Mouse (Mus musculus) ES-Bruce4 (cell line): ENCODE measurements around the gene Rpl5. TPM values are rescaled to one million over a fixed set of nuclear protein-coding genes. Genes with fewer than 3 reads are reported as not detected.

Experiments
- H3K27ac ChIP-seq: 2 replicates; pipeline ENCODE4 v1.5.1; 2012; ENCODE audit warnings: low read length, inconsistent platforms; ENCODE audit not compliant: insufficient read depth
- H3K27me3 ChIP-seq: 2 replicates; pipeline ENCODE4 v1.6.1; 2012; ENCODE audit warnings: mild to moderate bottlenecking, low read length, inconsistent platforms; ENCODE audit not compliant: control insufficient read depth, poor library complexity, insufficient read depth, severe bottlenecking
- H3K36me3 ChIP-seq: 2 replicates; pipeline ENCODE4 v1.6.1; 2012; ENCODE audit warnings: inconsistent platforms, mild to moderate bottlenecking, low read length, moderate library complexity; ENCODE audit not compliant: control insufficient read depth, poor library complexity, insufficient read depth, severe bottlenecking
- H3K4me1 ChIP-seq: one replicate; pipeline ENCODE4 v1.8.1; 2011; ENCODE audit warnings: low read length; ENCODE audit not compliant: control insufficient read depth, insufficient read depth
- H3K4me3 ChIP-seq: 2 replicates; pipeline ENCODE4 v1.5.1; 2011; ENCODE audit warnings: low read depth, mild to moderate bottlenecking, low read length
- H3K9ac ChIP-seq: 2 replicates; pipeline ENCODE4 v1.6.1; 2012; ENCODE audit warnings: low read depth, mild to moderate bottlenecking, inconsistent platforms; ENCODE audit not compliant: poor library complexity, severe bottlenecking
- H3K9me3 ChIP-seq: replicated peaks from 2 replicates; pipeline ENCODE4 v1.6.1; 2012; ENCODE audit warnings: mild to moderate bottlenecking, low read length, inconsistent platforms; ENCODE audit not compliant: control insufficient read depth, poor library complexity, insufficient read depth, severe bottlenecking
- CTCF ChIP-seq: IDR thresholded peaks from one replicate; pipeline ENCODE4 v1.8.1; 2011; ENCODE audit warnings: low read depth, low read length
- EP300 ChIP-seq: IDR thresholded peaks from 2 replicates; pipeline ENCODE4 v1.6.1; 2011; ENCODE audit warnings: low read depth, low read length; ENCODE audit not compliant: insufficient read depth
- POLR2A ChIP-seq: IDR thresholded peaks from one replicate; pipeline ENCODE4 v1.8.1; 2011; ENCODE audit warnings: low read length; ENCODE audit not compliant: insufficient read depth
- polyA plus RNA-seq: library from polyadenylated mRNA; stranded (reverse); fragments of >200 nt; gene quantifications from 2 replicates; pipeline ENCODE4 v1.2.4, GENCODE M21; 2011; ENCODE audit warnings: low read depth; ENCODE audit not compliant: missing spikeins, insufficient read depth, insufficient read length

The Rpl5 gene
- polyA plus RNA-seq, 1 experiment: 145 TPM

DNA sequence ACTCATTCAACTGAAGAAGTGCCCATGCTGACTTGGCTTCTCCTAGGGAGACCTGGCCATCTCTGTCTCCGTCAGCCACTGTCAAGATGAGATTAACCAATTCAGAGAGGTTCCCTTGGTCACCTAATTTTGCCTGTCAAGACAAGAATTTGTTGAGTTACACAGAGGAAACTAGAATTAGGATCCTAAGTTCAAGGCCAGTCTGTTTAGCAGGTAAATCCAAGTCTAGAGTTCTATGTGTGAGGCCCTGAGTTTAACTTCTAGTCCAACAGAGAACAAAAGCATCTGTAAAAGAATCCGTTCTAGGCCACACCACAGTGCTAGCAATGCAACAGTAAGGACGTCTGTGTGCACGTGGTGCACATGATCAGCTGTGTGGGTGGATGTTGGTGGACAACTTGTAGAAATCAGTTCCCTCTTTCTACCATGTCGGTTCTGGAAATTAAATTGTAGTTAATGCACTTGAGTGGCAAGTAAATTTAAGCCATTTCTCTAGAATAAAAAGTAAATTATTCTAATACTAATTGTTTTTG lies 9.8 kb downstream of the Rpl5 start:
- Histone ChIP-seq H3K9me3 (no peaks in the 10 kb centered on the region), H3K4me1 (no peaks in the 10 kb centered on the region), H3K27ac (no peak overlapping the region), H3K9ac (no peak overlapping the region), H3K4me3 (no peak overlapping the region), H3K27me3 (no peaks in the 10 kb centered on the region), H3K36me3 (peaks cover 37% of the 10 kb centered on the region)
- TF ChIP-seq EP300 (no peak), POLR2A (no peak), CTCF (no peak)

DNA sequence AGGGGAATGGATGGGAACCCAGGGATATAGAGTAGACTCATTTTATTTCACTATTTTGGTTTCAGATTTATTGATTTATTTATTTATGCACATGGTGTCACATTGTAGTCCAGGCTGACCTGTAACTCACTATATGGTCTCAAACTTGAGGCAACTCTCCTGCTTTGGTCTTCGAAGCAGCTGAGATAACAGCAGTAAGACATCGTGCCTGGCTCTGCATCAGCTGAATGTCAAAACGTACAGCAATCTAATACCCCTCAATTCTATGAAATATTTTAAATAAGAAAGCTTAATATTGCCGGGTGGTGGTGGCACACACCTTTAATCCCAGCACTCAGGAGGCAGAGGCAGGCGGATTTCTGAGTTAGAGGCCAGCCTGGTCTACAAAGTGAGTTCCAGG lies 10.7 kb downstream of the Rpl5 start:
- H3K36me3 ChIP-seq: peaks cover 28% of the 10 kb centered on the region
- no peak overlapping the region for H3K9ac ChIP-seq
- H3K27ac ChIP-seq: no peak overlapping the region
- H3K4me1 ChIP-seq: no peaks in the 10 kb centered on the region
- TF ChIP-seq POLR2A (no peak), EP300 (no peak), CTCF (no peak)
- no peak overlapping the region for H3K4me3 ChIP-seq
- H3K9me3 ChIP-seq: no peaks in the 10 kb centered on the region
- H3K27me3 ChIP-seq: no peaks in the 10 kb centered on the region

DNA sequence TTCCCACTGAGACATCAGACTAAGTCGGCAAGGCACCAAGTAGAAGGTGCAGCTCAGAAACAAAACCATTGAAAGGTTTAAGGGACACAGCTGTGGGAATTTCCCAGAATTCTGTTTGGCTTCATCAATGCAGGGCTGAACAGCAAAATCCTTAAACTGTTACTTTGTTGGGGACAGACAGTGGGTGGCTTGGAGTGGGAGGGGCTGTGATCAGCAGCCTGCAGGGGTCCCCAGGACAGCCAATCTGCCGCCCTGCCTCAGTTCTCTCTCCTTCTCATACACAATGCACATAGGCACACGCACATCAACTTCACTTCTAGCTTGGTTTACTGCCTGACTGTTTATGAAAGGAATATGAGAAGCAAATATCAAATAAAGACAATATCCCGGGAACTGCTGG lies 15.0 kb downstream of the Rpl5 start:
- no peak overlapping the region for H3K9ac ChIP-seq
- H3K9me3 ChIP-seq: no peaks in the 10 kb centered on the region
- H3K4me3 ChIP-seq: no peak overlapping the region
- H3K4me1 ChIP-seq: no peaks in the 10 kb centered on the region
- H3K36me3 ChIP-seq: no peaks in the 10 kb centered on the region
- no peaks in the 10 kb centered on the region for H3K27me3 ChIP-seq
- TF ChIP-seq CTCF (no peak), POLR2A (no peak)
- H3K27ac ChIP-seq: no peak overlapping the region

DNA sequence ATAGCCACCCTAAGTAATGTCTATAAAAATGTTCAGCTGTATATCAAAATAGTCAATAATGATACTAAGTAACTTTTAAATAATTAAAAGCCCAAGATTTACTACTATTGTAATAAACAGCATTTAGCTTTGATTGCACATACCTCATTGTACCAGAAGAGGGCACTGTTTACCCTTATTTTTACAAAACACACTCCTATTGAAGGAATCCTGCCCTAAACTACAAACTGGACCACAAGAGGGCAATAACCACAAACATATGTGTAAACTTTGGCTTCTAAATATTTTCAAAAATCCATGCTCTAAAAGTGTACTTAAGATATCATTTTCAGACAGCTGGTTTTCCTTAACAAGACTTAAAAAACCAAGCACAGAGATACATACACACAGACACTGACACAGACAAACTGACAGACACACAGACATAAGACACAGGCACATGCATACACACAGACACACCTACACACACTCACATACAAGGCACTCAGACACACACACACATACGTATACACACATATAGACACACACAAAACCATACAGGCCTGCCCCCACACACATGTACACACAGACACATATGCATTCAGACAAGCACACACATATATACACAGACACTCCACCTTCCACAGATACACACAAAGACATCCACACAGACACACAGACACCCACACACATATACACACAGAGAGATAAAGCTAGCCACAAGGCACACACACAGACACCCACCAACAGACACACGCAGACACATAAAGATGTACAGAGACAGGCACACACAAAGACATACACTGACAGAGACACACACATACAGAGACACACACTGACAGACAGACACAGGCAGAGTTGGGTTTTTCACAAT lies 21.3 kb downstream of the Rpl5 start:
- H3K36me3 ChIP-seq: no peaks in the 10 kb centered on the region
- H3K27ac ChIP-seq: no peak overlapping the region
- no peak overlapping the region for H3K4me3 ChIP-seq
- H3K9ac ChIP-seq: no peak overlapping the region
- no peaks in the 10 kb centered on the region for H3K4me1 ChIP-seq
- TF ChIP-seq POLR2A: no peak
- TF ChIP-seq CTCF: peak; percentile 36
- no peaks in the 10 kb centered on the region for H3K27me3 ChIP-seq
- no peaks in the 10 kb centered on the region for H3K9me3 ChIP-seq

DNA sequence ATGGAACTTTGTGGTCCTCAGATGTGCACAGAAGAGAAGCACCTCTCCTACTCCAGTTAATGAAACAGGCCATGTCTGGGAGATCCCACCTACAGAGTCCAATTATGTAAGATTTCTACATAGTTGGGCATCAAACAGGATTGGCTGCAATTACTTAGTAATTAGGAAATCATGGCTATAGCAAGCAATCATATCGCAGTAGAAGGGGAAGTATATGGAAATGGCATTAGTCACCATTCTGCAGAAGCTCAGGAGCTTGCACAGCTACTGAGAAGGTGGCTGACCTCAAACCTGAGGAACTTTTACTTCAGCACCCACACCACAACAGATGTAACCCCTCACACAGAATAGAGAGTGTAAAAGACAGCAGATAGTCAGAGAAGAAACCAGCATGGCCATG lies 22.5 kb downstream of the Rpl5 start:
- Histone ChIP-seq H3K27me3 (no peaks in the 10 kb centered on the region), H3K9me3 (no peaks in the 10 kb centered on the region), H3K27ac (no peak overlapping the region), H3K36me3 (no peaks in the 10 kb centered on the region), H3K4me3 (no peak overlapping the region), H3K9ac (no peak overlapping the region), H3K4me1 (no peaks in the 10 kb centered on the region)
- no peak for TF ChIP-seq EP300
- TF ChIP-seq CTCF: no peak
- TF ChIP-seq POLR2A: no peak

DNA sequence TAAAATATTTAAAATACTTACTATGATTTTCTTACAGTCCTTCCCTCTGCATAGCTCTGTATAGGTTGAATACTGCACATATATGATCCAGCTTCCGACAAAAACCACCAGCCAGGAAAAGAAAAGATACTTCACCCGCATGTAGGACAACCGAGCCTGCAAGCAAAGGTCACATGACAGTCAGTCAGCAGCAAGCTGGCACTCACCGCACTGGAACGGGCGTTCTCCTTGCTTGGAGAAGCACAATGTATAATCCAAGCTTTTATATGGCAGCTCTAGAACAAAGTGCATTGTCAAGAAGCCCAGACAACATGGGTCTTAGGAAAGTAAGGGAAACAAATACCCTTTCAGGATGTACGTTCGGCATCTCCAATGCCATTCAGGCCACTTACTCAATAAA lies 24.3 kb downstream of the Rpl5 start:
- TF ChIP-seq EP300 (no peak), CTCF (no peak), POLR2A (no peak)
- H3K9ac ChIP-seq: no peak overlapping the region
- H3K4me1 ChIP-seq: no peaks in the 10 kb centered on the region
- H3K36me3 ChIP-seq: no peaks in the 10 kb centered on the region
- H3K27ac ChIP-seq: no peak overlapping the region
- no peaks in the 10 kb centered on the region for H3K27me3 ChIP-seq
- no peaks in the 10 kb centered on the region for H3K9me3 ChIP-seq
- no peak overlapping the region for H3K4me3 ChIP-seq
